Mouse (Mus musculus): ENCODE results near the gene Bend3. TPM values are rescaled to one million over a fixed set of nuclear protein-coding genes. Genes with fewer than 3 reads are reported as not detected.

The Bend3 gene
- total RNA-seq, 1 experiment = 23.2 TPM

GRCm38 (mm10) chr10:43507051-43507450 lies 28.4 kb downstream of the Bend3 start:
- in situ Hi-C loops (cut with MboI; ENCODE audit: low sequenced_read_pairs in 2 of 2, unreplicated experiment in 2 of 2) = no loop called here
- Histone ChIP-seq H3K36me3 (ENCODE audit: control insufficient read depth, insufficient read depth, low read length, poor library complexity, severe bottlenecking) (peaks cover 25% of the 10 kb centered on the region), H3K27ac (ENCODE audit: insufficient read depth, low read depth, low read length, poor library complexity, severe bottlenecking) (no peak overlapping the region; the same call in 1 of the 2 replicates), H3K9me3 (ENCODE audit: control insufficient read depth, insufficient read depth, low read depth, low read length) (no peaks in the 10 kb centered on the region), H3K4me1 (ENCODE audit: control insufficient read depth in 2 of 2, insufficient read depth in 2 of 2, low read length in 2 of 2, poor library complexity in 1 of 2) (peaks cover 2 to 15% of the 10 kb centered on the region in 2 experiments; a peak in 3 of 4 replicates), H3K4me3 (ENCODE audit: insufficient read depth in 1 of 2, low read depth in 1 of 2, low read length in 2 of 2, poor library complexity in 1 of 2, severe bottlenecking in 1 of 2) (no peak overlapping the region), H3K9ac (ENCODE audit: insufficient read depth, low read depth, low read length, poor library complexity, severe bottlenecking) (no peak overlapping the region)
- TF ChIP-seq CHD2 (IDR thresholded peaks at IDR 0.05; ENCODE audit: low read depth, low read length) (no peak), ZC3H11A (IDR thresholded peaks at IDR 0.05; ENCODE audit: borderline replicate concordance, low read depth, low read length) (no peak), ZNF384 (IDR thresholded peaks at IDR 0.05; ENCODE audit: low read depth, low read length) (no peak), MAFK (IDR thresholded peaks at IDR 0.05; ENCODE audit: insufficient read depth, low read depth, low read length) (no peak)
- no peak for DNase-seq (ENCODE audit: low read depth, low spot score)

- Histone ChIP-seq H3K9ac (ENCODE audit: insufficient read depth, low read depth, low read length, poor library complexity, severe bottlenecking) (no peak overlapping the region), H3K27ac (ENCODE audit: insufficient read depth, low read depth, low read length, poor library complexity, severe bottlenecking) (no peak overlapping the region), H3K4me3 (ENCODE audit: insufficient read depth in 1 of 2, low read depth in 1 of 2, low read length in 2 of 2, poor library complexity in 1 of 2, severe bottlenecking in 1 of 2) (no peak overlapping the region), H3K4me1 (ENCODE audit: control insufficient read depth in 2 of 2, insufficient read depth in 2 of 2, low read length in 2 of 2, poor library complexity in 1 of 2) (peaks cover 2 to 19% of the 10 kb centered on the region in 2 experiments; a peak in 3 of 4 replicates), H3K9me3 (ENCODE audit: control insufficient read depth, insufficient read depth, low read depth, low read length) (no peaks in the 10 kb centered on the region), H3K36me3 (ENCODE audit: control insufficient read depth, insufficient read depth, low read length, poor library complexity, severe bottlenecking) (peaks cover 39% of the 10 kb centered on the region)
- no peak for DNase-seq (ENCODE audit: low read depth, low spot score)
- TF ChIP-seq CHD2 (IDR thresholded peaks at IDR 0.05; ENCODE audit: low read depth, low read length) (no peak), HCFC1 (IDR thresholded peaks at IDR 0.05; ENCODE audit: borderline replicate concordance, insufficient read depth, low read length) (no peak), MAFK (IDR thresholded peaks at IDR 0.05; ENCODE audit: insufficient read depth, low read depth, low read length) (no peak), ZNF384 (IDR thresholded peaks at IDR 0.05; ENCODE audit: low read depth, low read length) (no peak), ZC3H11A (IDR thresholded peaks at IDR 0.05; ENCODE audit: borderline replicate concordance, low read depth, low read length) (no peak)
- in situ Hi-C loops (cut with MboI; ENCODE audit: low sequenced_read_pairs in 2 of 2, unreplicated experiment in 2 of 2) = no loop called here
Observed at GRCm38 (mm10) chr10:43509228-43509627, 30.6 kb downstream of the Bend3 start.

- peaks cover 45% of the 10 kb centered on the region for H3K36me3 ChIP-seq (ENCODE audit: control insufficient read depth, insufficient read depth, low read length, poor library complexity, severe bottlenecking)
- no peak for TF ChIP-seq HCFC1 (IDR thresholded peaks at IDR 0.05; ENCODE audit: borderline replicate concordance, insufficient read depth, low read length)
- no peak for TF ChIP-seq ZC3H11A (IDR thresholded peaks at IDR 0.05; ENCODE audit: borderline replicate concordance, low read depth, low read length)
- no peak for TF ChIP-seq MAFK (IDR thresholded peaks at IDR 0.05; ENCODE audit: insufficient read depth, low read depth, low read length)
- no peak for TF ChIP-seq CHD2 (IDR thresholded peaks at IDR 0.05; ENCODE audit: low read depth, low read length)
- no peak overlapping the region for H3K9ac ChIP-seq (ENCODE audit: insufficient read depth, low read depth, low read length, poor library complexity, severe bottlenecking)
- peaks cover 2 to 24% of the 10 kb centered on the region in 2 experiments; a peak in 3 of 4 replicates for H3K4me1 ChIP-seq (ENCODE audit: control insufficient read depth in 2 of 2, insufficient read depth in 2 of 2, low read length in 2 of 2, poor library complexity in 1 of 2)
- H3K4me3 ChIP-seq (ENCODE audit: insufficient read depth in 1 of 2, low read depth in 1 of 2, low read length in 2 of 2, poor library complexity in 1 of 2, severe bottlenecking in 1 of 2) = no peak overlapping the region
- in situ Hi-C loops (cut with MboI; ENCODE audit: low sequenced_read_pairs in 2 of 2, unreplicated experiment in 2 of 2) = no loop called here
- no peak for DNase-seq (ENCODE audit: low read depth, low spot score)
- H3K9me3 ChIP-seq (ENCODE audit: control insufficient read depth, insufficient read depth, low read depth, low read length) = no peaks in the 10 kb centered on the region
- no peak overlapping the region for H3K27ac ChIP-seq (ENCODE audit: insufficient read depth, low read depth, low read length, poor library complexity, severe bottlenecking)
Observed at GRCm38 (mm10) chr10:43512976-43513375, 34.3 kb downstream of the Bend3 start.

- Histone ChIP-seq H3K36me3 (ENCODE audit: control insufficient read depth, insufficient read depth, low read length, poor library complexity, severe bottlenecking) (peaks cover 19% of the 10 kb centered on the region), H3K4me1 (ENCODE audit: control insufficient read depth in 2 of 2, insufficient read depth in 2 of 2, low read length in 2 of 2, poor library complexity in 1 of 2) (peaks cover 0 to 12% of the 10 kb centered on the region in 2 experiments; a peak in 2 of 4 replicates), H3K4me3 (ENCODE audit: insufficient read depth in 1 of 2, low read depth in 1 of 2, low read length in 2 of 2, poor library complexity in 1 of 2, severe bottlenecking in 1 of 2) (no peak overlapping the region), H3K9ac (ENCODE audit: insufficient read depth, low read depth, low read length, poor library complexity, severe bottlenecking) (no peak overlapping the region), H3K9me3 (ENCODE audit: control insufficient read depth, insufficient read depth, low read depth, low read length) (no peaks in the 10 kb centered on the region), H3K27ac (ENCODE audit: insufficient read depth, low read depth, low read length, poor library complexity, severe bottlenecking) (no peak overlapping the region)
- TF ChIP-seq MAFK (IDR thresholded peaks at IDR 0.05; ENCODE audit: insufficient read depth, low read depth, low read length) = no peak
- TF ChIP-seq HCFC1 (IDR thresholded peaks at IDR 0.05; ENCODE audit: borderline replicate concordance, insufficient read depth, low read length) = no peak
- no peak for TF ChIP-seq CHD2 (IDR thresholded peaks at IDR 0.05; ENCODE audit: low read depth, low read length)
- TF ChIP-seq ZC3H11A (IDR thresholded peaks at IDR 0.05; ENCODE audit: borderline replicate concordance, low read depth, low read length) = no peak
- TF ChIP-seq ZNF384 (IDR thresholded peaks at IDR 0.05; ENCODE audit: low read depth, low read length) = no peak
- in situ Hi-C loops (cut with MboI; ENCODE audit: low sequenced_read_pairs in 2 of 2, unreplicated experiment in 2 of 2) = no loop called here
- no peak for DNase-seq (ENCODE audit: low read depth, low spot score)
Observed at GRCm38 (mm10) chr10:43516992-43517660, 38.5 kb downstream of the Bend3 start.
